10 mouse cellular contexts compared by ENCODE assay signal in the genomic region with DNA sequence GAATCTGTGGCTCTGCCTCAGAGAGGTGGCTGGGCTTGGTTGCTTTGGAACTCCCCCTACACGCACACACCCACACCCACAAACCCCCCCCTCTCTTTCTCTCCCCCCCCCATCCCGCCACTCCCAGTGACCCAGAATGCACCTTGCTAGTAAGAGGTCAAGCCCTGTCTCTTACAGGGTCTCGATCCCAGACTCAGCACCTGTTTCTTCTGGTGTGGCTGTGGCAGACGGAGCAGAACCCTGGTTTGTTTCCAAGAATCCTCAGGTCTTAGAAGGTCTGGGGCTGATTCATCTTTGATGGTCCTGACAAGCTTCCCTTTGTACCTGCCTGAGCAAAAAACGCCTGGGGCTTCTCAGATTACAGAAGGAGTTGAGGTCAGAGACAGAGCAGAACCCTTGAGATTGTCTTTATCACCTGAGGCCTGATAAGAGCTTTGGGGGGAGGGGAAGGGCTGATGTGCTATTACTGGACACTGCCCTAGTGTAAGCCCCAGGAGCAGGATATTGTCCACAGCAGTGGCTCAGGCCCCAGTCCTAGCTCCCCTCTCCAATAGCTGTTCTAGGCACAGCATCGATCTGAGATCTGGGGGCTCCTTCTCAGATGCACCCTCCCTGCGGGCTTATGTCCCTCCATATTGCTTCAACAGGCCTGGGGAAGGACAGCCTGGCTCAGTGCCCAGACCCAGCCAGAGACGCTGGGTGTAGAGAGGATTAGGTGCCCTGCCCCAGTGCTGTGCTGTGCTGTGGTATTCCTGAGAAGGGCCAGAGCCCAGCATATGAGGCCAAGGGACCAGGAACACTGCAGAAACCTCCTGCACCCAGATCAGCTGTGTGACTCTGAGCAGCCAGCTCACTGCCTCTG. TPM values are rescaled to one million over a fixed set of nuclear protein-coding genes. Genes with fewer than 3 reads are reported as not detected.
A peak's percentile ranks its signal among the peaks of the same experiment; 100 is the strongest.
DNase-seq lines count a peak whose midpoint lies in the region; ATAC-seq lines count a peak whose summit lies in the region.
"Had no signal": no experiment of that assay in that cellular context is flagged by ENCODE, and none has a peak within 500 bp of the region (broad histone marks: within the 10 kb centered on the region; RNA-seq: fewer than 3 reads in every experiment).

No protein-coding gene starts in this region.

- peak; percentile 40 for DNase-seq in kidney, postnatal 10 days
- peak; percentile 49 for DNase-seq in MN1 (ENCODE audit: low spot score)
- no peak for DNase-seq in embryonic facial prominence, embryonic 10.5 days (ENCODE audit: low spot score)
- DNase-seq in thymus, postnatal 10 days (ENCODE audit: low spot score in 2 of 2) = no peak
- DNase-seq in frontal cortex, postnatal 10 days (ENCODE audit: low spot score in 2 of 2) = no peak
- DNase-seq: thymus, postnatal 4 days had no signal

- H3K9me3 ChIP-seq in kidney, embryonic 14.5 days (ENCODE audit: control insufficient read depth, low read length) = no peaks in the 10 kb centered on the region
- 0 out of 2 replicates have a peak, but pooled peaks cover under 1% of the 10 kb centered on the region for H3K9me3 ChIP-seq in embryonic facial prominence, embryonic 10.5 days
- no peaks in the 10 kb centered on the region for H3K9me3 ChIP-seq in lung, embryonic 16.5 days (ENCODE audit: control insufficient read depth, low read length)
- H3K9me3 ChIP-seq: hindbrain, embryonic 15.5 days; megakaryocyte, embryonic 14.5 days had no signal

- no peak overlapping the region for H3K27ac ChIP-seq in kidney, embryonic 14.5 days (ENCODE audit: low read depth, low read length)
- H3K27ac ChIP-seq in embryonic facial prominence, embryonic 10.5 days (replicated peaks) = peak overlapping the region; percentile 55; the same call in 1 of the 2 replicates
- peak overlapping the region; percentile 65 for H3K27ac ChIP-seq in lung, embryonic 16.5 days (ENCODE audit: low read length)
- H3K27ac ChIP-seq: hindbrain, embryonic 15.5 days had no signal

- ATAC-seq in kidney, embryonic 14.5 days (ENCODE audit: low FRiP score, low TSS enrichment) = no peak; the same call in 1 of the 2 replicates
- peak; percentile 75 for ATAC-seq in lung, embryonic 16.5 days (ENCODE audit: low read depth)

- H3K27me3 ChIP-seq in kidney, embryonic 14.5 days (ENCODE audit: control insufficient read depth, insufficient read depth, low read length) = no peaks in the 10 kb centered on the region
- H3K27me3 ChIP-seq in embryonic facial prominence, embryonic 10.5 days (replicated peaks; ENCODE audit: low read depth, poor library complexity, severe bottlenecking) = peaks cover 11% of the 10 kb centered on the region
- H3K27me3 ChIP-seq in lung, embryonic 16.5 days (ENCODE audit: control insufficient read depth, insufficient read depth, low read depth, low read length) = no peaks in the 10 kb centered on the region
- H3K27me3 ChIP-seq: hindbrain, embryonic 15.5 days had no signal

- H3K36me3 ChIP-seq in kidney, embryonic 14.5 days (ENCODE audit: control insufficient read depth, insufficient read depth, low read length) = no peaks in the 10 kb centered on the region
- no peaks in the 10 kb centered on the region for H3K36me3 ChIP-seq in embryonic facial prominence, embryonic 10.5 days (replicated peaks)
- H3K36me3 ChIP-seq in lung, embryonic 16.5 days (ENCODE audit: control insufficient read depth, insufficient read depth, low read length) = no peaks in the 10 kb centered on the region
- H3K36me3 ChIP-seq: hindbrain, embryonic 15.5 days had no signal

- no peak overlapping the region for H3K4me3 ChIP-seq in kidney, embryonic 14.5 days (ENCODE audit: low read length)
- no peak overlapping the region for H3K4me3 ChIP-seq in embryonic facial prominence, embryonic 10.5 days
- no peak overlapping the region for H3K4me3 ChIP-seq in lung, embryonic 16.5 days (ENCODE audit: low read length)
- H3K4me3 ChIP-seq: hindbrain, embryonic 15.5 days; megakaryocyte, embryonic 14.5 days had no signal

- 41% methylated on average over 8 of the region's 8 CpGs for WGBS in kidney, embryonic 14.5 days
- WGBS in embryonic facial prominence, embryonic 10.5 days = 60% methylated on average over 8 of the region's 8 CpGs
- WGBS in lung, embryonic 16.5 days = 27% methylated on average over 8 of the region's 8 CpGs

- no peak overlapping the region for H3K4me2 ChIP-seq in kidney, embryonic 14.5 days (replicated peaks; ENCODE audit: low read depth, low read length)
- H3K4me2 ChIP-seq in lung, embryonic 16.5 days (ENCODE audit: low read depth, low read length) = no peak overlapping the region
- H3K4me2 ChIP-seq: hindbrain, embryonic 15.5 days had no signal

- H3K4me1 ChIP-seq in kidney, embryonic 14.5 days (ENCODE audit: control insufficient read depth, insufficient read depth, low read length) = peaks cover 12% of the 10 kb centered on the region; the same call in 1 of the 2 replicates
- peaks cover 52% of the 10 kb centered on the region for H3K4me1 ChIP-seq in embryonic facial prominence, embryonic 10.5 days
- peaks cover 38% of the 10 kb centered on the region for H3K4me1 ChIP-seq in lung, embryonic 16.5 days (replicated peaks; ENCODE audit: control insufficient read depth, insufficient read depth, low read length)

- no peak overlapping the region for H3K9ac ChIP-seq in kidney, embryonic 14.5 days (ENCODE audit: low read depth, low read length)
- H3K9ac ChIP-seq in lung, embryonic 16.5 days (ENCODE audit: low read length) = no peak overlapping the region
- H3K9ac ChIP-seq: hindbrain, embryonic 15.5 days had no signal

RNA-seq across cellular contexts. Expression of a gene that starts 6.7 kb away (rescaled TPM):
- 10.9 and 16.1 TPM in 2 replicates for polyA plus RNA-seq in kidney, embryonic 14.5 days (2014; fragmentation: Nextera tagmentation; extraction: Ambion mirVana)
- 11.3 and 12.5 TPM in 2 replicates for polyA plus RNA-seq in embryonic facial prominence, embryonic 10.5 days (2016; fragmentation: Nextera tagmentation; extraction: Ambion mirVana)
- polyA plus RNA-seq in lung, embryonic 16.5 days (2015; fragmentation: Nextera tagmentation; extraction: Ambion mirVana) = 13.1 and 14.1 TPM in 2 replicates

RNA-seq across cellular contexts. Expression of a gene that starts 26.7 kb away (rescaled TPM):
- 43.4 and 50.9 TPM in 2 replicates for polyA plus RNA-seq in kidney, embryonic 14.5 days (2014; fragmentation: Nextera tagmentation; extraction: Ambion mirVana)
- polyA plus RNA-seq in embryonic facial prominence, embryonic 10.5 days (2016; fragmentation: Nextera tagmentation; extraction: Ambion mirVana) = 42.2 and 47.0 TPM in 2 replicates
- polyA plus RNA-seq in lung, embryonic 16.5 days (2015; fragmentation: Nextera tagmentation; extraction: Ambion mirVana) = 39.6 and 45.5 TPM in 2 replicates

RNA-seq across cellular contexts. Expression of a gene that starts 27.0 kb away (rescaled TPM):
- 6.6 and 8.7 TPM in 2 replicates for polyA plus RNA-seq in kidney, embryonic 14.5 days (2014; fragmentation: Nextera tagmentation; extraction: Ambion mirVana)
- 11.5 and 12.4 TPM in 2 replicates for polyA plus RNA-seq in embryonic facial prominence, embryonic 10.5 days (2016; fragmentation: Nextera tagmentation; extraction: Ambion mirVana)
- 8.5 and 9.8 TPM in 2 replicates for polyA plus RNA-seq in lung, embryonic 16.5 days (2015; fragmentation: Nextera tagmentation; extraction: Ambion mirVana)

RNA-seq across cellular contexts. Expression of a gene that starts 48.4 kb away (rescaled TPM):
- polyA plus RNA-seq in kidney, embryonic 14.5 days (2014; fragmentation: Nextera tagmentation; extraction: Ambion mirVana) = 0.43 TPM in 1 of 2 replicates, not detected in the other
- not detected in 2 replicates for polyA plus RNA-seq in embryonic facial prominence, embryonic 10.5 days (2016; fragmentation: Nextera tagmentation; extraction: Ambion mirVana)
- polyA plus RNA-seq in lung, embryonic 16.5 days (2015; fragmentation: Nextera tagmentation; extraction: Ambion mirVana) = 0.45 and 0.80 TPM in 2 replicates

RNA-seq across cellular contexts. Expression of a gene that starts 52.4 kb away (rescaled TPM):
- polyA plus RNA-seq in kidney, embryonic 14.5 days (2014; fragmentation: Nextera tagmentation; extraction: Ambion mirVana) = 0.60 and 1.2 TPM in 2 replicates
- polyA plus RNA-seq in embryonic facial prominence, embryonic 10.5 days (2016; fragmentation: Nextera tagmentation; extraction: Ambion mirVana) = not detected in 2 replicates
- 0.94 and 1.6 TPM in 2 replicates for polyA plus RNA-seq in lung, embryonic 16.5 days (2015; fragmentation: Nextera tagmentation; extraction: Ambion mirVana)

Comparison
In these comparisons a context has a peak if more than half of its experiments do, and no peak if none do; other contexts are left out.
1. DNase-seq: peak in kidney, postnatal 10 days (single experiment) and MN1 (single experiment); none in embryonic facial prominence, embryonic 10.5 days (single experiment), thymus, postnatal 10 days (0 of 2) and frontal cortex, postnatal 10 days (0 of 2).